Mouse (Mus musculus) heart, postnatal 0 days (tissue): Measurements from ENCODE around the gene Slpi.

Source experiments
- CTCF ChIP-seq: IDR thresholded peaks from 2 replicates; pipeline ENCODE4 v1.5.1; 2016; ENCODE audit warnings: antibody characterized with exemption, control low read depth, low read depth
- EP300 ChIP-seq: IDR thresholded peaks from 2 replicates; pipeline ENCODE4 v1.6.1; 2016; ENCODE audit warnings: antibody characterized with exemption, low read depth

- TF ChIP-seq CTCF (no peak), EP300 (no peak)
Measured at GRCm38 (mm10) chr2:164312599-164312998, 76.3 kb downstream of the Slpi start.
